Mouse (Mus musculus) lung, postnatal 4 days (tissue): Measurements from ENCODE around the gene Lclat1.
"Not testable (repeated sequence)": the region's sequence is repeated elsewhere in the genome, so short reads cannot be mapped to it uniquely, and the experiment has no call there.

Source experiments
- DNase-seq, 2 experiments: peaks; one replicate each; pipeline ENCODE4 v3.0.0; 2021

The Lclat1 gene

DNA sequence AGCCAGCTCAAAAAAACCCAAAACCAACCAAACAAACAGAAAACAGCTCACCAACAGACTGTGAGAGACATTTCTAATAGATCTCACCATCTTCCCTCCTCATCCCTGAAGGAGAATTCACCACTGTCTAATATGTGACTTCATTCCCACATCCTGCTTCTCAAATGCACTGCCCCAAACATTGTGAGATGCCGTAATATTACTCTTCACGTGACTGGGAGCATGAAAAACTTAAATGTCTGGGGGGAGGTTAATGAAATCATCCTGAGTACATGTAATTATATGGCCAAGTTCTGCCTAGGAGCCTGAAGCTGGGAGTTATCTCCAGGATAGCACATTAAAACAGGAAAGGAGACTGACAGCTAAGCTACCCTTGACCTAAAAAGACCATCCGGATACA, 138.3 kb downstream of the Lclat1 start:
- no peak for DNase-seq

GRCm38 (mm10) chr17:73246926-73247325, 139.1 kb downstream of the Lclat1 start:
- DNase-seq = no peak

DNA sequence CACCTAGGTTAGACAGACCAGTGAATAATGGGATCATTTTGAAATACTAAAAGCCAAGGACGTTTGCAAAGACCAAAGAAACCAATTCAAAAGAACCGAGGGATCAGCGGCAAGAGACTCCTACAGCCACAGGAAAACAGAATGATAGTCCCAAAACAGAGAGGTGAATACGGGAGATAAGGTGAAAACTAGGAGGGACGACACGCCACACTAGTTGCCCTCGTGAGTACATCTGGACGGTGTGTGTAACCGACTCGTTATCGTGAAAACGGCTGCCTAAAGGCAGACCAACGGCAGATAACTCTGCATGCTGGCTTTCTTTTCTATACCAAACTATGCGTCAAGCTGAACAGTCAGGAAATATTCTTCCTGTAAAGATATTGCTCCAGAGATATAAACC, 140.0 kb downstream of the Lclat1 start:
- DNase-seq = no peak

DNA sequence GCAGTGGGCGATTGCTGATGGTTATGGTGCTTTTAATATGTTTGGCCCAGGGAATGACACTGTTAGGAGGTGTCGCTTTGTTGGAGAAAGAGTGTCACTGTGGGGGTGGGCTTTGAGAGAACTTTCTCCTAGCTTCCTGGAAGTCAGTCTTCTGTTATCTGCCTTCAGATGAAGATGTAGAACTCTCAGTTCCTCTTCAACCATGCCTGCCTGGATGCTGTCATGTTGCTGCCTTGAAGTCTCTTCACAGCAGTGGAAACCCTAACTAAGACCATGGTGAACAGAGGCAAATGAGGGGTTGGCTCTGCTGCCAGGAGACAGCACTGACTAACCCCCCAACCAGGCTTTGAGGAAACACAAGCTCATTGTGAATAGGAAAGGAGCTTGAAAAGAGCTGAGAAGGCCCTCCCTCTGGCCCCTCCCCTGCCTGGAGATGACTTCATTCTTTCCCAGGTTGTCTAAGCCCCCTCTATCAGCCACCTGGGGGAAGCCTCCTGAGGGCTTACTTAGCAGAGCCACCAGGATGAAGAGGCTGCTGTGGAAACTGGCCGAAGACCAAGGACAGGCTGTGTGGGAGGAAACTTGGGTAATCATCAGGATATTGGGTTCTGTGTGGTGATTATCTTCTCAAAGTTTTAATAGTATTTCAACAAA, 142.8 kb downstream of the Lclat1 start:
- DNase-seq = no peak

DNA sequence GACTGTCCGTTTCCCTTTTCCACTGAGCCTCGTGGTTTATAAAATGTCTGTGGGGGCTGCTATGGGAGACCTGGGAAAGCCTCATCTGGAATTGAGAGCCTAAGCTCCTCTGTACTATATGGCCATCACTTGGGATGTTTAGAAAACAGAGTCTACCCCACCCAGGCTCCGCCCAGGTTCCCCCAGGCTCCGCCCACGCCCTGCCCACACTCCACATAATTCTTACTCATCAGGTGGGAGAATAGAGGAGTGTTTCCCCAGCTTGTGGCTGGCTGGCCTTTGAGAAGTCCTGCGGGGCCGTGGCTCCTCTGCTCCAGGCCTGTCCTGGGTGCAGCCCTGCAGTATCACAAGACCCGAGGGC, 143.3 kb downstream of the Lclat1 start:
- no peak for DNase-seq

GRCm38 (mm10) chr17:73251812-73252608, 144.2 kb downstream of the Lclat1 start:
- DNase-seq = no peak

DNA sequence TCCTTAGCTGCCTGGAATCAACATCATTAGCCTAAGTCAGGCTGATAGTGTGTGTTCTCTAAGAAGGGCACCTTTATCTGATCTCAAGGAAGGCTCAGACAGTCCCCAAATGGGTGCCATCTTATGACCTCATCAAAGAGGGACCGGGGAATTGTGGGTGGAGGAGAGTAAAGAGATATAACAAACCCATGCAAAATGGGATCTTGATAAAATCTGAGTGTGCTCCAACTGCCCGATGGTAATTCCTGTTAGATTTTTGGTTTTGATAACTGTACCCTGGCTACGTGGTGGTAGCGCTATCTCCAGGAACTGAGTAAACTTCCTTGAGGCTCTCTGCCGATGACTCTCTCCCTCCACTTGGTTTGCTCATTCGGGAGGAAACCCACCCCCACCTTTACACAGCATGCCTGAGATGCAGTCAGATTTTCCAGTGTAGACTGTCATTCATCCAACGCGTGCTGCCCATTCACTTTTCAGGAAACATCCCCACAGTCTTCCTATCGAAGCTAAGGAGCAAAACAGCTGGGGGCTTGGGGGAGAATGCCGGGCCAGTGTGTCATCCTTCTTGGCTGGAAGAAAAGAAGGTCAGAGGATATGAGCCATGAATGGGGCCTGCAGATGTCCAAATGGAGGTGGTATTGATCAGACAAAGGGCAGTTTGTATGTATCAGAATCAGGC, 145.6 kb downstream of the Lclat1 start:
- no peak for DNase-seq

DNA sequence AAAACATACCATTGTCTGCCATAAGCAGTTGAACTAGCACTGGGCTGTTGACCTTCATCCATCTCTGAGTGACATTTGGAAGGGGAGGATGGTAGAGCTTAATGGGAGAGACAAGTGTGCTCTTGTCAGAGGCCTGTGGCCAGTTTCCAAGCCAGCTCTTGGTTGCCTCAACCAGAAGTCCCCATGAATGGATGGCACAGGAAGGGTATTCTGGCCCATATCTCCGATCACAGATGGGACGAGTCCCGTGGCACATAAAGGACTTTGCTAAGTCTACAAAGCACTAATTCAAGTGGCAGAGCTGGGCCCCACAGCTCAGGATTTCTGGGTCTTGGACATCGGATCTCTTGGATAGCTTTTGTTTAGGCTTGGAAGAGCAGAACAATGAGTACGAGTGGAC, 148.0 kb downstream of the Lclat1 start:
- no peak for DNase-seq

DNA sequence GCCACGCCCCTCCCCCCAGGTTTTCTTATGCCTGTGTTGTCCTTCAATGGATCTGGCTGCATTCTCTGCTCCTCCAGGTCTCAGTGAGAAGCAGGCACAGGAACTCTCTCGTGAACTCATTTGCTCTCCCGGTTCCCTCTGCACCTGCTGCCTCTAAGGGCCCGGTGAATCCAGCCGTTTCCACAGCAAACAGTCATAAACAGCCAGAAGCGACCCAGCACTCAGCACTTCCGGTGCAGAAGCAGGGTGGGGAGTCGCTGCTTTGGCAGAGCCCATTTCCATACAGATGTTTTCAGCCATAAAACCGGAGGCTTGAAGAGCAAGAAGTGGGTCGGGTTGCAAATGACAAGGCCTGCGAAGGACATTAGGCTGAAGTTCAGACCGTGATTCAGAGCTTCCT, 150.8 kb downstream of the Lclat1 start:
- DNase-seq = no peak

DNA sequence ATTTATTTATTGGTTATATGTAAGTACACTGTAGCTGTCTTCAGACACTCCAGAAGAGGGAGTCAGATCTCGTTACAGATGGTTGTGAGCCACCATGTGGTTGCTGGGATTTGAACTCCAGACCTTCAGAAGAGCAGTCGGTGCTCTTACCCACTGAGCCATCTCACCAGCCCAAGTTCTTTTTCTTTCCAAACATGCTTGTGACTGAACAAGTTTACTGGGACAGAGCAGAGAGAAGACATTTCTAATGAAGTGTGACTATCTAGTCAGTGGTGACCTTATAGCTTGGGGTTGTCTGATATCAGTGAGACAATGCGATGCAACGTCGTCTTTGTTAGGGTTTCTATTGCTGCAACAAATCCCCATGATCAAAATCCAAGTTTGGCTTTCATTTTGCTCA, 151.5 kb downstream of the Lclat1 start:
- DNase-seq = not testable (repeated sequence)

DNA sequence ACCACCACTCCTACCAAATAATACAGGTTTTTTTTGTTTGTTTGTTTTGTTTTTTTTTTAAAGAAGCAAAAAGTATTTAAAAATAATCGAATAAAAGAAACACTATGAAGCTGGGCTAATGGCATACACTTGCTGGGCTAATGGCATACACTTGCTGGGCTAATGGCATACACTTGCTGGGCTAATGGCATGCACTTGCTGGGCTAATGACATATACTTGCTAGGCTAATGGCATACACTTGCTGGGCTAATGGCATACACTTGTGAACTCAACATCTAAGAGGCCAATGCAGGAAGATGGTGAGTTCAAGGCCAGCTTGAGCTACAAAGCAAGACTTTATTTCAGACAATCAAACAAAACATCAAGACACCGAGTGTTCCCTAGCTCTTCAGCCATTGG, 154.8 kb downstream of the Lclat1 start:
- no peak for DNase-seq

GRCm38 (mm10) chr17:73263077-73263501, 155.3 kb downstream of the Lclat1 start:
- DNase-seq = no peak

- DNase-seq = no peak
Observed at GRCm38 (mm10) chr17:73270871-73271796, 163.3 kb downstream of the Lclat1 start.

- DNase-seq = no peak
Observed at GRCm38 (mm10) chr17:73271797-73272600, 164.2 kb downstream of the Lclat1 start.

DNA sequence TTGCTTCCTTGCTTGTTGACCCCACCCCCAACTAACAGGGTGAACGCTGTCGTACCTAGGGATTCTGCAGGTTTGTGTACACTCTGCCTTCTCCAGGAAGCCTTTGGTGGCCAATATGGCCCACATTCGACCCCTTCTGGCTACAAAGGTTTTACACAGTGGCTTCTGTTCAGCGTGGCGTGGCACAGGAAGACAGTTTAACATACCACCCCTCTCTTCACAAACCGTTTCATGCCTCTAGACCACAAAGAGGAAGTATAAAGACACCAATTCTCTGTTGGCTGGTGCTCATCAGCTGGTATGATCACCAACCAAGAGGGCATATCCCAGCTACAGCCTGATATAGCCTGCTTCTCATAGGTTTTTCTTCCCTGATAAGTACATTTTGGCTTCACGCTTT, 166.0 kb downstream of the Lclat1 start:
- no peak for DNase-seq

- no peak for DNase-seq
Observed at GRCm38 (mm10) chr17:73275066-73275465, 167.3 kb downstream of the Lclat1 start.

- no peak for DNase-seq
Observed at GRCm38 (mm10) chr17:73277770-73278169, 170.0 kb downstream of the Lclat1 start.

DNA sequence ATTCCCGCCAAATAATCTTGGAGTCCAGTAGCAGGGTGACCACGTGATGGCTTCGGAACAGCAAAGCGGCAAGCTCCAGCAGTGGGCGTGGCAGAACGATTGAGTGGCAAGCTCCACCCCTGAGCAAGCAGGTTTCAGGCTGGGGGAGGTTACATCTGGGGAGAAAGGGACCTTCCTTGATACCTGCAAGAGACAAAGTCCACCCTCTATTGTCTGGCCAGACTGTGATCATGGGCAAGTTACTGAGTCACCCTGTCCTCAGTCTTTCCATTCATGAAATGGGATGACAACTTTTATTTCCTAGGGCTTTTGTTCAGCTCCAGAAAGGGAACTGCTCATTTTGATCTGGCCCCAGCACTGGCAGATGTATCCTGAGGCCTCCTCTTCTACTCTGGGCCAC, 174.9 kb downstream of the Lclat1 start:
- DNase-seq = not testable (repeated sequence)

DNA sequence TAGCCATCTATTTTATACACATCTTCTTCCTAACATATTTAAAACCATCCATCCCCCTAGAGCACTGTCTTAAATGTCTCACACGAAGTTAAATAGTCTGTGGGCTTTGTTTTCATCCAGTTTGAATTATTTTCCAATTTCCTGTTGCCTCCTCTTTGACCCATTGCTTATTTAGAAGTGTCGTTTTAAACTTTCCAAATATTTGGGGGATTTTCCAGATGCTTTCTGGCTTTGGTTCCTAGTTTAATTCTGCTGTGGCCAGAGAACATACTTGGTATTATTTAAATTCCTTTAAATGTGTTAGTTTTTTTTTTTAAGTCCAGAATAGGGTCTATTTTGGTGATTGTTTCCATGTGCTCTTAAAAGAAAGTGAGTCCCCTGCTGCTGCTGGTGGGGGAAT, 176.5 kb downstream of the Lclat1 start:
- DNase-seq = no peak
